Mouse (Mus musculus) intestine, embryonic 14.5 days (tissue): Measurements from ENCODE around the gene Anpep. TPM values are rescaled to one million over a fixed set of nuclear protein-coding genes. Genes with fewer than 3 reads are reported as not detected.

Experiments
- ATAC-seq: fragments of 200-750 bp; cut with Nextera tagmentation; replicated peaks from 2 replicates; pipeline ENCODE4 v1.8.0; 2017; ENCODE audit warnings: low read depth, moderate number of reproducible peaks, moderate TSS enrichment, moderate library complexity; ENCODE audit not compliant: low FRiP score, low TSS enrichment
- DNase-seq: peaks from one replicate; pipeline ENCODE4 v3.0.0-alpha.2; 2018; ENCODE audit warnings: low spot score
- H3K27ac ChIP-seq: fragments of 300-500 bp; sonication (generic); 2 replicates; pipeline ENCODE4 v1.5.1; 2014; ENCODE audit warnings: low read depth, mild to moderate bottlenecking, control low read depth
- H3K27me3 ChIP-seq: fragments of 300-500 bp; sonication (generic); replicated peaks from 2 replicates; pipeline ENCODE4 v1.6.1; 2014; ENCODE audit warnings: low read length, control low read depth; ENCODE audit not compliant: control insufficient read depth, insufficient read depth
- H3K36me3 ChIP-seq: fragments of 300-500 bp; sonication (generic); 2 replicates; pipeline ENCODE4 v1.6.1; 2014; ENCODE audit warnings: low read length, control low read depth; ENCODE audit not compliant: control insufficient read depth, insufficient read depth
- H3K4me1 ChIP-seq: fragments of 300-500 bp; sonication (generic); replicated peaks from 2 replicates; pipeline ENCODE4 v1.6.1; 2014; ENCODE audit warnings: low read length, control low read depth, mixed read lengths; ENCODE audit not compliant: control insufficient read depth, insufficient read depth
- H3K4me2 ChIP-seq: fragments of 300-500 bp; sonication (generic); 2 replicates; pipeline ENCODE4 v1.6.1; 2014; ENCODE audit warnings: low read length
- H3K4me3 ChIP-seq: fragments of 300-500 bp; sonication (generic); 2 replicates; pipeline ENCODE4 v1.5.1; 2014; ENCODE audit warnings: low read depth, low read length, control low read depth, mixed read lengths
- H3K9ac ChIP-seq: fragments of 300-500 bp; sonication (generic); 2 replicates; pipeline ENCODE4 v1.6.1; 2014; ENCODE audit warnings: mild to moderate bottlenecking, low read length
- H3K9me3 ChIP-seq: fragments of 300-500 bp; sonication (generic); 2 replicates; pipeline ENCODE4 v1.6.1; 2016; ENCODE audit warnings: low read length, control low read depth; ENCODE audit not compliant: control insufficient read depth
- WGBS: fragments of 180-500 bp; shearing (Covaris S2); extraction: QIAGEN DNeasy Blood & Tissue Kit; methylation state at CpG from one replicate; pipeline ENCODE4 v1.1.7; 2014; 5-methylcytosine and 5-hydroxymethylcytosine counted together
- polyA plus RNA-seq: library from polyadenylated mRNA; unstranded; fragments of >200 nt; fragmentation: Nextera tagmentation; extraction: Ambion mirVana; gene quantifications from 2 replicates; pipeline ENCODE4 v1.2.1, GENCODE M21; 2014

Gene Anpep
- polyA plus RNA-seq, 1 experiment from 2014 or later: 94.9 TPM

GRCm38 (mm10) chr7:79873407-79873806, 12.5 kb upstream of the Anpep start:
- 85% methylated on average over 6 of the region's 6 CpGs for WGBS
- Histone ChIP-seq H3K9ac (no peak overlapping the region), H3K36me3 (0 out of 2 replicates have a peak, but pooled peaks cover 7% of the 10 kb centered on the region), H3K9me3 (no peaks in the 10 kb centered on the region), H3K4me3 (no peak overlapping the region), H3K4me1 (no peaks in the 10 kb centered on the region), H3K4me2 (no peak overlapping the region), H3K27me3 (no peaks in the 10 kb centered on the region), H3K27ac (no peak overlapping the region)
- no peak for DNase-seq
- no peak for ATAC-seq

GRCm38 (mm10) chr7:79871797-79872345, 11.0 kb upstream of the Anpep start:
- Histone ChIP-seq H3K27ac (no peak overlapping the region), H3K4me1 (no peaks in the 10 kb centered on the region), H3K9me3 (no peaks in the 10 kb centered on the region), H3K36me3 (0 out of 2 replicates have a peak, but pooled peaks cover 6% of the 10 kb centered on the region), H3K4me2 (no peak overlapping the region), H3K4me3 (no peak overlapping the region), H3K9ac (no peak overlapping the region), H3K27me3 (no peaks in the 10 kb centered on the region)
- ATAC-seq (no peak), DNase-seq (no peak)
- WGBS: 85% methylated on average over 6 of the region's 6 CpGs

GRCm38 (mm10) chr7:79869072-79869719, 8.3 kb upstream of the Anpep start:
- ATAC-seq (peak; percentile 51; the same call in 1 of the 2 replicates), DNase-seq (peak; percentile 50)
- H3K4me1 ChIP-seq: no peaks in the 10 kb centered on the region
- H3K4me2 ChIP-seq: no peak overlapping the region
- no peak overlapping the region for H3K27ac ChIP-seq
- no peak overlapping the region for H3K9ac ChIP-seq
- no peak overlapping the region for H3K4me3 ChIP-seq
- 49% methylated on average over 6 of the region's 6 CpGs for WGBS
- H3K27me3 ChIP-seq: no peaks in the 10 kb centered on the region
- no peaks in the 10 kb centered on the region for H3K9me3 ChIP-seq
- H3K36me3 ChIP-seq: no peaks in the 10 kb centered on the region

- Histone ChIP-seq H3K4me1 (no peaks in the 10 kb centered on the region), H3K9ac (no peak overlapping the region), H3K4me2 (no peak overlapping the region), H3K27me3 (no peaks in the 10 kb centered on the region), H3K36me3 (no peaks in the 10 kb centered on the region), H3K9me3 (no peaks in the 10 kb centered on the region), H3K27ac (no peak overlapping the region), H3K4me3 (no peak overlapping the region)
- DNase-seq: no peak
- WGBS: 71% methylated on average over 7 of the region's 7 CpGs
- ATAC-seq: 0 out of 2 replicates have a peak, but pooled peaks have one; percentile 25
These were observed 7.6 kb upstream of the Anpep start for GRCm38 (mm10) chr7:79868475-79868874.

GRCm38 (mm10) chr7:79867861-79868260, 7.0 kb upstream of the Anpep start:
- ATAC-seq (no peak), DNase-seq (no peak)
- Histone ChIP-seq H3K9me3 (no peaks in the 10 kb centered on the region), H3K36me3 (no peaks in the 10 kb centered on the region), H3K4me1 (no peaks in the 10 kb centered on the region), H3K4me2 (no peak overlapping the region), H3K9ac (no peak overlapping the region), H3K27ac (no peak overlapping the region), H3K4me3 (no peak overlapping the region), H3K27me3 (no peaks in the 10 kb centered on the region)
- 78% methylated on average over 13 of the region's 13 CpGs for WGBS

GRCm38 (mm10) chr7:79866294-79867000, 5.6 kb upstream of the Anpep start:
- H3K36me3 ChIP-seq: no peaks in the 10 kb centered on the region
- no peaks in the 10 kb centered on the region for H3K4me1 ChIP-seq
- no peak overlapping the region for H3K4me3 ChIP-seq
- H3K27me3 ChIP-seq: no peaks in the 10 kb centered on the region
- ATAC-seq (no peak), DNase-seq (no peak)
- H3K9ac ChIP-seq: no peak overlapping the region
- H3K9me3 ChIP-seq: no peaks in the 10 kb centered on the region
- 82% methylated on average over 3 of the region's 3 CpGs for WGBS
- no peak overlapping the region for H3K27ac ChIP-seq
- no peak overlapping the region for H3K4me2 ChIP-seq

GRCm38 (mm10) chr7:79861794-79862193, 935 bp upstream of the Anpep start:
- no peak overlapping the region for H3K27ac ChIP-seq
- no peak for ATAC-seq

GRCm38 (mm10) chr7:79858956-79859630, 1.8 kb downstream of the Anpep start:
- Histone ChIP-seq H3K9me3 (no peaks in the 10 kb centered on the region), H3K27me3 (no peaks in the 10 kb centered on the region), H3K36me3 (no peaks in the 10 kb centered on the region), H3K4me3 (no peak overlapping the region), H3K27ac (no peak overlapping the region), H3K9ac (no peak overlapping the region), H3K4me2 (no peak overlapping the region), H3K4me1 (0 out of 2 replicates have a peak, but pooled peaks cover 3% of the 10 kb centered on the region)
- ATAC-seq (no peak), DNase-seq (no peak)
- WGBS: 56% methylated on average over 9 of the region's 9 CpGs

More at GRCm38 (mm10) chr7:79861794-79862193, 935 bp upstream of the Anpep start:
- no peaks in the 10 kb centered on the region for H3K27me3 ChIP-seq
- no peak overlapping the region for H3K9ac ChIP-seq
- H3K4me2 ChIP-seq: no peak overlapping the region
- H3K36me3 ChIP-seq: no peaks in the 10 kb centered on the region
- H3K4me1 ChIP-seq: 0 out of 2 replicates have a peak, but pooled peaks cover 3% of the 10 kb centered on the region
- no peak overlapping the region for H3K4me3 ChIP-seq
- DNase-seq: no peak
- WGBS: 84% methylated on average over 8 of the region's 8 CpGs
- no peaks in the 10 kb centered on the region for H3K9me3 ChIP-seq
